Mouse (Mus musculus) skeletal muscle tissue, postnatal 0 days (tissue): ENCODE measurements around the gene Gm45618. TPM values are rescaled to one million over a fixed set of nuclear protein-coding genes. Genes with fewer than 3 reads are reported as not detected.

Experiments
- polyA plus RNA-seq: library from polyadenylated mRNA; unstranded; fragments of >200 nt; fragmentation: Nextera tagmentation; extraction: Ambion mirVana; gene quantifications from 2 replicates; pipeline ENCODE4 v1.2.1, GENCODE M21; 2015

The Gm45618 gene
- polyA plus RNA-seq, result not detected in 2 replicates

GRCm38 (mm10) chr7:142120629-142121028 is at the start of gene Gm45618:
Gm45618 (minus strand) TSS chr7:142120729.

GRCm38 (mm10) chr7:142165639-142166038 is 45.1 kb upstream of the Gm45618 start, which contains the start of gene Gm4553:
Gm4553 (minus strand) TSS chr7:142165739.

GRCm38 (mm10) chr7:142157013-142157412 is 36.5 kb upstream of the Gm45618 start, which contains the start of gene Gm29735:
Gm29735 (minus strand) TSS chr7:142157113.

GRCm38 (mm10) chr7:142144507-142144906 is 24.0 kb upstream of the Gm45618 start, which contains the start of gene Gm45337:
Gm45337 (minus strand) TSS chr7:142144607.

GRCm38 (mm10) chr7:142135934-142136333 is 15.4 kb upstream of the Gm45618 start, which contains the start of gene Gm39115:
Gm39115 (minus strand) TSS chr7:142136034.

GRCm38 (mm10) chr7:142095183-142095931 is 25.2 kb downstream of the Gm45618 start, which contains the start of gene Dusp8:
Dusp8 (minus strand) TSS chr7:142095843.

Other genes with a start within 250 kb of the Gm45618 start
- gene Tollip, start 202.2 kb downstream of the Gm45618 start, polyA plus RNA-seq, result 23.8 and 24.4 TPM in 2 replicates
- gene Brsk2, start 171.0 kb downstream of the Gm45618 start, polyA plus RNA-seq, result 0.43 and 0.74 TPM in 2 replicates
- gene Mob2, start 59.7 kb downstream of the Gm45618 start, polyA plus RNA-seq, result 61.1 and 65.1 TPM in 2 replicates
- 6.7 and 7.6 TPM in 2 replicates for gene Dusp8, start 24.9 kb downstream of the Gm45618 start, polyA plus RNA-seq
- not detected in 2 replicates for gene Gm39115, start 15.3 kb upstream of the Gm45618 start, polyA plus RNA-seq
- not detected in 2 replicates for gene Gm45337, start 23.9 kb upstream of the Gm45618 start, polyA plus RNA-seq
- not detected in 2 replicates for gene Gm29735, start 36.4 kb upstream of the Gm45618 start, polyA plus RNA-seq
- gene Gm4553, start 45.0 kb upstream of the Gm45618 start, polyA plus RNA-seq, result not detected in 2 replicates
- not detected in 2 replicates for gene Krtap5-2, start 55.3 kb upstream of the Gm45618 start, polyA plus RNA-seq
- not detected in 2 replicates for gene Gm10153, start 69.7 kb upstream of the Gm45618 start, polyA plus RNA-seq
- not detected in 2 replicates for gene Krtap5-3, start 80.6 kb upstream of the Gm45618 start, polyA plus RNA-seq
- not detected in 2 replicates for gene Gm7579, start 91.1 kb upstream of the Gm45618 start, polyA plus RNA-seq
- not detected in 2 replicates for gene Krtap5-5, start 109.2 kb upstream of the Gm45618 start, polyA plus RNA-seq
- not detected in 2 replicates for gene Gm40460, start 120.3 kb upstream of the Gm45618 start, polyA plus RNA-seq
- gene Gm2431, start 137.6 kb upstream of the Gm45618 start, polyA plus RNA-seq, result not detected in 2 replicates
- gene Gm4559, start 153.6 kb upstream of the Gm45618 start, polyA plus RNA-seq, result not detected in 2 replicates
- gene Krtap5-1, start 176.4 kb upstream of the Gm45618 start, polyA plus RNA-seq, result not detected in 2 replicates
- gene Krtap5-4, start 182.8 kb upstream of the Gm45618 start, polyA plus RNA-seq, result not detected in 2 replicates